Mouse (Mus musculus) hindbrain, embryonic 14.5 days (tissue): ENCODE measurements around the gene Zfp941. TPM values are rescaled to one million over a fixed set of nuclear protein-coding genes. Genes with fewer than 3 reads are reported as not detected.

Experiments used
- ATAC-seq: fragments of 200-750 bp; cut with Nextera tagmentation; 2 replicates; pipeline ENCODE4 v1.8.0; 2017; ENCODE audit warnings: moderate number of reproducible peaks, mild to moderate bottlenecking, moderate TSS enrichment, moderate library complexity; ENCODE audit not compliant: low FRiP score
- DNase-seq: peaks from one replicate; pipeline ENCODE4 v3.0.0-alpha.2; 2015; ENCODE audit warnings: low spot score
- H3K27ac ChIP-seq: fragments of 300-500 bp; sonication (generic); 2 replicates; pipeline ENCODE4 v1.5.1; 2014; ENCODE audit warnings: mild to moderate bottlenecking, moderate library complexity
- H3K27me3 ChIP-seq: fragments of 300-500 bp; sonication (generic); 2 replicates; pipeline ENCODE4 v1.6.1; 2014; ENCODE audit warnings: mild to moderate bottlenecking, low read length, mixed read lengths; ENCODE audit not compliant: control insufficient read depth, insufficient read depth
- H3K36me3 ChIP-seq: fragments of 300-500 bp; sonication (generic); replicated peaks from 2 replicates; pipeline ENCODE4 v1.6.1; 2014; ENCODE audit not compliant: control insufficient read depth, insufficient read depth
- H3K4me1 ChIP-seq: fragments of 300-500 bp; sonication (generic); replicated peaks from 2 replicates; pipeline ENCODE4 v1.6.1; 2014; ENCODE audit warnings: antibody characterized with exemption, low read length, mixed read lengths; ENCODE audit not compliant: control insufficient read depth, insufficient read depth
- H3K4me2 ChIP-seq: fragments of 300-500 bp; sonication (generic); replicated peaks from 2 replicates; pipeline ENCODE4 v1.6.1; 2014; ENCODE audit warnings: mild to moderate bottlenecking, moderate library complexity
- H3K4me3 ChIP-seq: fragments of 300-500 bp; sonication (generic); replicated peaks from 2 replicates; pipeline ENCODE4 v1.5.1; 2014; ENCODE audit warnings: mild to moderate bottlenecking, low read length
- H3K9ac ChIP-seq: fragments of 300-500 bp; sonication (generic); 2 replicates; pipeline ENCODE4 v1.6.1; 2014
- H3K9me3 ChIP-seq: fragments of 300-500 bp; sonication (generic); 2 replicates; pipeline ENCODE4 v1.6.1; 2016; ENCODE audit warnings: low read length; ENCODE audit not compliant: control insufficient read depth
- WGBS: fragments of 180-500 bp; shearing (Covaris S2); extraction: QIAGEN DNeasy Blood & Tissue Kit; methylation state at CpG from one replicate; pipeline ENCODE4 v1.1.7; 2014; 5-methylcytosine and 5-hydroxymethylcytosine counted together
- polyA plus RNA-seq: library from polyadenylated mRNA; unstranded; fragments of >200 nt; fragmentation: Nextera tagmentation; extraction: Ambion mirVana; gene quantifications from 2 replicates; pipeline ENCODE4 v1.2.1, GENCODE M21; 2014

The Zfp941 gene
- polyA plus RNA-seq, 1 experiment from 2014 or later, result 33.7 TPM

GRCm38 (mm10) chr7:140828171-140828881 lies 6.3 kb upstream of the Zfp941 start:
- peak; percentile 34; the same call in 1 of the 2 replicates for ATAC-seq
- Histone ChIP-seq H3K9ac (no peak overlapping the region), H3K4me2 (no peak overlapping the region; the same call in 1 of the 2 replicates), H3K36me3 (no peaks in the 10 kb centered on the region), H3K4me1 (no peaks in the 10 kb centered on the region), H3K27ac (no peak overlapping the region), H3K27me3 (no peaks in the 10 kb centered on the region), H3K9me3 (no peaks in the 10 kb centered on the region), H3K4me3 (no peak overlapping the region)
- 39% methylated on average over 8 of the region's 8 CpGs for WGBS
- peak; percentile 74 for DNase-seq

DNA sequence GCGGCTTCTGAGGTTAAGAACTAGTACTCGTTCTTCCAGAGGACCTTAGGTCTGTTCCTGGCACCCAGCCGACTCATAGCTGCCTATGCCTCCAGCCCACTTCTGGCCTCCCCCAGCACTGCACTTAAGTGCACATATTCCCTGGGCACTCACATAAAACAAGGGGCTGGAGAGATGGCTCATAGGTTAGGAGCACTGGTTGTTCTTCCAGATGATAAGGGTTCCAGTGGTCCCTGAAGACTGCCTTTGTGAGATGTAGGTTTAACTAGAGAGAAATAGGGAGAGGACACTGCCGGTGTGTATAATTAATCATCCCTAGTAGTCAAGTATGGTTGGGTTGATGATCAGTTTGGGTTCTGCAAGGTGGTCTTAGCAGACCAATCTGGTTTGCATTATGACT lies 753 bp upstream of the Zfp941 start:
- no peak overlapping the region for H3K4me2 ChIP-seq
- 94% methylated on average over 4 of the region's 4 CpGs for WGBS
- no peak for ATAC-seq

DNA sequence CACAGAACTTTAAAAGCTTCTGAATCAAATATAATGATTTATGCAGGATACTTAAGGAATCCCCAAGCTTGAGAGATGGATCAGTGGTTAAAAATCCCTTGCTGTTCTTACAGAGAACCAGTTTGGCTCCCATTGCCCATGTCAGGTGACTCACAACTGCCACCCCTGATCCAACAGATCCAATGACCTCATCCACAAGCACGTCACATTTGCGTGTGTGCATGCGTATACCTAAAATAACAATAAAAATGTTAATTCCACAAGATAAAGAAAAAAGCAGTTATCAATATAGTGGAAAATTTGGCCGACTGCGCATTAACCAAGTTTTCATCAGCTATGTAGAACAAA lies 699 bp downstream of the Zfp941 start:
- Histone ChIP-seq H3K4me2 (peak overlapping the region; percentile 63), H3K4me3 (peak overlapping the region; percentile 75), H3K9ac (peak overlapping the region; percentile 87), H3K4me1 (peaks cover 17% of the 10 kb centered on the region; the same call in 1 of the 2 replicates), H3K27me3 (no peaks in the 10 kb centered on the region), H3K27ac (peak overlapping the region; percentile 95), H3K36me3 (peaks cover 7% of the 10 kb centered on the region; the same call in 1 of the 2 replicates), H3K9me3 (no peaks in the 10 kb centered on the region)
- DNase-seq, result no peak
- WGBS, result 45% methylated on average over 5 of the region's 5 CpGs
- ATAC-seq, result peak; percentile 60

More for the DNA sequence above, 753 bp upstream of the Zfp941 start:
- Histone ChIP-seq H3K27ac (no peak overlapping the region), H3K36me3 (peaks cover 7% of the 10 kb centered on the region; the same call in 1 of the 2 replicates), H3K4me1 (peaks cover 14% of the 10 kb centered on the region; the same call in 1 of the 2 replicates), H3K27me3 (no peaks in the 10 kb centered on the region), H3K4me3 (no peak overlapping the region), H3K9ac (no peak overlapping the region), H3K9me3 (no peaks in the 10 kb centered on the region)
- DNase-seq, result no peak

GRCm38 (mm10) chr7:140820173-140820572 lies 1.8 kb downstream of the Zfp941 start:
- Histone ChIP-seq H3K9ac (no peak overlapping the region), H3K4me3 (no peak overlapping the region; the same call in 1 of the 2 replicates), H3K27me3 (no peaks in the 10 kb centered on the region), H3K27ac (no peak overlapping the region), H3K9me3 (no peaks in the 10 kb centered on the region), H3K4me2 (peak overlapping the region; percentile 63), H3K4me1 (peaks cover 17% of the 10 kb centered on the region; the same call in 1 of the 2 replicates), H3K36me3 (peaks cover 7% of the 10 kb centered on the region; the same call in 1 of the 2 replicates)
- DNase-seq, result no peak
- ATAC-seq, result no peak
- WGBS, result 55% methylated on average over 4 of the region's 4 CpGs

DNA sequence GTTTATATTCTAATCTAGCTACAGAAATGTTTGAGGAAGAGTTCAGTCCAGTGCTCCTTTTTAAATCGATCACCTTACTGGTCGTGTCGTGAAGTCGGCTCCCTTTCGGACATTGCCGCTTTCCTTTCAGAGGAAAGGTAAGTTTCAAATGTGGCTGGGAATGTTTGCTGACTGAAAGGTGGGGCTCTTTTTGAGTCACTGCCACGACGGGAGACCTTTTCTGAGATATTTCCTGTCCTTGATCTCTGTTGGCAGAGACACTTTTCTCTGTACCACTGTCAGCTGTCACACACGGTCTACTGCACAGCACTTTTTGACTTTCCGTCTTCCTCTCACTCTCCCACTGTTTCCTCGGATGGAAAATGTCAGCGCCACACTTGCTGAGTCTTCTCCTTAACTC lies 9.1 kb downstream of the Zfp941 start:
- Histone ChIP-seq H3K9ac (no peak overlapping the region), H3K4me3 (no peak overlapping the region), H3K4me2 (no peak overlapping the region), H3K36me3 (peaks cover 42% of the 10 kb centered on the region), H3K27me3 (no peaks in the 10 kb centered on the region), H3K4me1 (0 out of 2 replicates have a peak, but pooled peaks cover 3% of the 10 kb centered on the region), H3K9me3 (no peaks in the 10 kb centered on the region), H3K27ac (no peak overlapping the region)
- WGBS, result 94% methylated on average over 12 of the region's 12 CpGs
- ATAC-seq (no peak), DNase-seq (no peak)

GRCm38 (mm10) chr7:140811714-140812113 lies 10.3 kb downstream of the Zfp941 start:
- H3K9ac ChIP-seq, result no peak overlapping the region
- no peak for ATAC-seq
- H3K9me3 ChIP-seq, result no peaks in the 10 kb centered on the region
- 0 out of 2 replicates have a peak overlapping the region, but pooled peaks have one; percentile 22 for H3K27ac ChIP-seq
- peaks cover 41% of the 10 kb centered on the region for H3K36me3 ChIP-seq
- H3K27me3 ChIP-seq, result no peaks in the 10 kb centered on the region
- H3K4me3 ChIP-seq, result no peak overlapping the region
- WGBS, result 79% methylated on average over 13 of the region's 13 CpGs
- no peak overlapping the region for H3K4me2 ChIP-seq
- DNase-seq, result no peak
- no peaks in the 10 kb centered on the region for H3K4me1 ChIP-seq

GRCm38 (mm10) chr7:140810496-140810895 lies 11.5 kb downstream of the Zfp941 start:
- no peak overlapping the region for H3K27ac ChIP-seq
- no peaks in the 10 kb centered on the region for H3K4me1 ChIP-seq
- H3K27me3 ChIP-seq, result no peaks in the 10 kb centered on the region
- peaks cover 41% of the 10 kb centered on the region for H3K36me3 ChIP-seq
- no peak overlapping the region for H3K4me3 ChIP-seq
- 94% methylated on average over 6 of the region's 6 CpGs for WGBS
- H3K9me3 ChIP-seq, result no peaks in the 10 kb centered on the region
- no peak for DNase-seq
- H3K9ac ChIP-seq, result no peak overlapping the region
- no peak overlapping the region for H3K4me2 ChIP-seq
- no peak for ATAC-seq

- ATAC-seq, result peak; percentile 14; the same call in 1 of the 2 replicates
- no peaks in the 10 kb centered on the region for H3K4me1 ChIP-seq
- no peak overlapping the region for H3K27ac ChIP-seq
- H3K4me2 ChIP-seq, result no peak overlapping the region
- H3K9me3 ChIP-seq, result no peaks in the 10 kb centered on the region
- no peaks in the 10 kb centered on the region for H3K27me3 ChIP-seq
- H3K36me3 ChIP-seq, result peaks cover 12% of the 10 kb centered on the region
- DNase-seq, result no peak
- 18% methylated on average over 1 of the region's 1 CpGs for WGBS
- H3K9ac ChIP-seq, result no peak overlapping the region
- no peak overlapping the region for H3K4me3 ChIP-seq
Measured at GRCm38 (mm10) chr7:140805704-140806103, 16.3 kb downstream of the Zfp941 start.

- Histone ChIP-seq H3K9me3 (no peaks in the 10 kb centered on the region), H3K4me1 (no peaks in the 10 kb centered on the region), H3K36me3 (no peaks in the 10 kb centered on the region; the same call in 1 of the 2 replicates), H3K27ac (no peak overlapping the region), H3K4me3 (no peak overlapping the region), H3K9ac (no peak overlapping the region), H3K4me2 (no peak overlapping the region), H3K27me3 (no peaks in the 10 kb centered on the region)
- no peak for DNase-seq
- no peak for ATAC-seq
- 69% methylated on average over 6 of the region's 6 CpGs for WGBS
Measured at GRCm38 (mm10) chr7:140802629-140803028, 19.3 kb downstream of the Zfp941 start.
